In genomic region chr13:48546330-48546917, GRCm38 (mm10) we compare ENCODE assay signal across 8 mouse cellular contexts. TPM values are rescaled to one million over a fixed set of nuclear protein-coding genes. Genes with fewer than 3 reads are reported as not detected.
DNase-seq lines count a peak whose midpoint lies in the region; ATAC-seq lines count a peak whose summit lies in the region.

No protein-coding gene starts in this region.

- H3K4me3 ChIP-seq in forebrain, embryonic 14.5 days (ENCODE audit: low read depth, low read length) = peak overlapping the region; percentile 93
- H3K4me3 ChIP-seq in neural tube, embryonic 15.5 days (replicated peaks) = peak overlapping the region; percentile 94

- H3K4me1 ChIP-seq in forebrain, embryonic 14.5 days (ENCODE audit: control insufficient read depth, insufficient read depth, low read length) = peaks cover 19% of the 10 kb centered on the region
- H3K4me1 ChIP-seq in neural tube, embryonic 15.5 days = peaks cover 27% of the 10 kb centered on the region

- peak; percentile 99 for DNase-seq in ES-CJ7 (ENCODE audit: low read depth, low spot score)
- peak; percentile 100 for DNase-seq in cerebellum, adult 11 months
- DNase-seq in forebrain, embryonic 14.5 days (ENCODE audit: low spot score) = peak; percentile 99
- DNase-seq in heart, postnatal 14 days = peak; percentile 100
- DNase-seq in layer of hippocampus, adult 11-12 months (ENCODE audit: low spot score) = peak; percentile 100
- peak; percentile 100 for DNase-seq in lung, adult 18-20 months
- peak; percentile 100 for DNase-seq in testis, postnatal 14 days (ENCODE audit: low spot score)

- H3K36me3 ChIP-seq in forebrain, embryonic 14.5 days (ENCODE audit: control insufficient read depth, insufficient read depth, low read length) = no peaks in the 10 kb centered on the region
- H3K36me3 ChIP-seq in neural tube, embryonic 15.5 days = no peaks in the 10 kb centered on the region

- H3K9me3 ChIP-seq in forebrain, embryonic 14.5 days (replicated peaks; ENCODE audit: control insufficient read depth, low read length) = no peaks in the 10 kb centered on the region
- H3K9me3 ChIP-seq in neural tube, embryonic 15.5 days (replicated peaks) = no peaks in the 10 kb centered on the region

- peak; percentile 98 for ATAC-seq in forebrain, embryonic 14.5 days
- peak; percentile 97 for ATAC-seq in neural tube, embryonic 15.5 days (ENCODE audit: low FRiP score)

- H3K9ac ChIP-seq in forebrain, embryonic 14.5 days (ENCODE audit: low read length) = peak overlapping the region; percentile 98
- H3K9ac ChIP-seq in neural tube, embryonic 15.5 days (replicated peaks) = peak overlapping the region; percentile 99

- under 1% methylated on average over 70 of the region's 72 CpGs for WGBS in forebrain, embryonic 14.5 days
- under 1% methylated on average over 65 of the region's 72 CpGs for WGBS in neural tube, embryonic 15.5 days

- H3K4me2 ChIP-seq in forebrain, embryonic 14.5 days (ENCODE audit: low read length) = peak overlapping the region; percentile 51
- H3K4me2 ChIP-seq in neural tube, embryonic 15.5 days = peak overlapping the region; percentile 68

- intact Hi-C loops in heart, postnatal 14 days (cut with DNase I) = no loop called here

- peak overlapping the region; percentile 99 for H3K27ac ChIP-seq in forebrain, embryonic 14.5 days (ENCODE audit: low read depth, low read length)
- peak overlapping the region; percentile 100 for H3K27ac ChIP-seq in neural tube, embryonic 15.5 days (replicated peaks)

- no peaks in the 10 kb centered on the region for H3K27me3 ChIP-seq in forebrain, embryonic 14.5 days (replicated peaks; ENCODE audit: control insufficient read depth, insufficient read depth, low read length)
- H3K27me3 ChIP-seq in neural tube, embryonic 15.5 days (replicated peaks) = no peaks in the 10 kb centered on the region

RNA-seq across cellular contexts. Expression of gene A830005F24Rik, which starts 33.1 kb away (rescaled TPM):
- polyA plus RNA-seq in forebrain, embryonic 14.5 days (2014; fragmentation: Nextera tagmentation; extraction: Ambion mirVana) = 2.8 and 3.4 TPM in 2 replicates
- total RNA-seq in heart, postnatal 14 days (2021) = not detected
- 3.0 and 3.4 TPM in 2 replicates for polyA plus RNA-seq in neural tube, embryonic 15.5 days (2015; fragmentation: Nextera tagmentation; extraction: Ambion mirVana)

RNA-seq across cellular contexts. Expression of gene Zfp169, which starts 33.2 kb away (rescaled TPM):
- 6.0 and 7.8 TPM in 2 replicates for polyA plus RNA-seq in forebrain, embryonic 14.5 days (2014; fragmentation: Nextera tagmentation; extraction: Ambion mirVana)
- 1 to 10 TPM; 4.6 to 5.5 TPM for total RNA-seq in heart, postnatal 14 days (2021)
- 4.8 and 4.9 TPM in 2 replicates for polyA plus RNA-seq in neural tube, embryonic 15.5 days (2015; fragmentation: Nextera tagmentation; extraction: Ambion mirVana)

Comparison
In these comparisons a context has a peak if more than half of its experiments do, and no peak if none do; other contexts are left out.
1. Peak in every context shown above with its lines: DNase-seq, ATAC-seq, H3K4me3 ChIP-seq and H3K27ac ChIP-seq.